Mouse (Mus musculus) heart, postnatal 0 days (tissue): ENCODE measurements around the gene Shox2. TPM values are rescaled to one million over a fixed set of nuclear protein-coding genes. Genes with fewer than 3 reads are reported as not detected.

Experiments
- ATAC-seq: fragments of 200-750 bp; cut with Nextera tagmentation; 2 replicates; pipeline ENCODE4 v1.8.0; 2017; ENCODE audit warnings: low read depth, moderate number of reproducible peaks, moderate library complexity; ENCODE audit not compliant: insufficient read depth
- DNase-seq: peaks from one replicate; pipeline ENCODE4 v3.0.0-alpha.2; 2016; ENCODE audit warnings: low spot score
- H3K27ac ChIP-seq: fragments of 300-500 bp; sonication (generic); 2 replicates; pipeline ENCODE4 v1.5.1; 2014; ENCODE audit warnings: low read depth, mild to moderate bottlenecking
- H3K27me3 ChIP-seq: fragments of 300-500 bp; sonication (generic); 2 replicates; pipeline ENCODE4 v1.6.1; 2014; ENCODE audit warnings: low read length, mixed read lengths; ENCODE audit not compliant: control insufficient read depth, insufficient read depth
- H3K36me3 ChIP-seq: fragments of 300-500 bp; sonication (generic); replicated peaks from 2 replicates; pipeline ENCODE4 v1.6.1; 2014; ENCODE audit warnings: low read length, mixed read lengths; ENCODE audit not compliant: control insufficient read depth, insufficient read depth
- H3K4me1 ChIP-seq: fragments of 300-500 bp; sonication (generic); 2 replicates; pipeline ENCODE4 v1.6.1; 2014; ENCODE audit warnings: antibody characterized with exemption; ENCODE audit not compliant: control insufficient read depth, insufficient read depth
- H3K4me2 ChIP-seq: fragments of 300-500 bp; sonication (generic); 2 replicates; pipeline ENCODE4 v1.6.1; 2014; ENCODE audit warnings: low read depth, mild to moderate bottlenecking, low read length, moderate library complexity
- H3K4me3 ChIP-seq: fragments of 300-500 bp; sonication (generic); 2 replicates; pipeline ENCODE4 v1.5.1; 2014; ENCODE audit warnings: low read depth, low read length
- H3K9ac ChIP-seq: fragments of 300-500 bp; sonication (generic); replicated peaks from 2 replicates; pipeline ENCODE4 v1.6.1; 2014; ENCODE audit warnings: low read depth, low read length, mixed read lengths
- H3K9me3 ChIP-seq: fragments of 300-500 bp; sonication (generic); replicated peaks from 2 replicates; pipeline ENCODE4 v1.6.1; 2016; ENCODE audit warnings: low read length; ENCODE audit not compliant: control insufficient read depth
- CTCF ChIP-seq: IDR thresholded peaks from 2 replicates; pipeline ENCODE4 v1.5.1; 2016; ENCODE audit warnings: antibody characterized with exemption, control low read depth, low read depth
- EP300 ChIP-seq: IDR thresholded peaks from 2 replicates; pipeline ENCODE4 v1.6.1; 2016; ENCODE audit warnings: antibody characterized with exemption, low read depth
- WGBS: fragments of 180-500 bp; shearing (Covaris S2); extraction: QIAGEN DNeasy Blood & Tissue Kit; methylation state at CpG from one replicate; pipeline ENCODE4 v1.1.7; 2014; 5-methylcytosine and 5-hydroxymethylcytosine counted together
- polyA plus RNA-seq: library from polyadenylated mRNA; unstranded; fragments of >200 nt; fragmentation: Nextera tagmentation; extraction: Ambion mirVana; gene quantifications from 2 replicates; pipeline ENCODE4 v1.2.1, GENCODE M21; 2015
- total RNA-seq: library from RNA; depleted of rRNA; stranded (reverse); fragments of >200 nt; gene quantifications from 2 replicates; pipeline ENCODE4 v1.2.3, GENCODE M21; 2014; ENCODE audit warnings: low replicate concordance

Shox2 gene
- total and polyA plus RNA-seq, 2 experiments from 2014 or later: 0.11 to 2.3 TPM

- H3K36me3 ChIP-seq: no peaks in the 10 kb centered on the region
- no peak overlapping the region for H3K9ac ChIP-seq
- no peaks in the 10 kb centered on the region for H3K9me3 ChIP-seq
- TF ChIP-seq CTCF (no peak), EP300 (no peak)
- peak overlapping the region; percentile 48 for H3K4me2 ChIP-seq
- ATAC-seq (no peak), DNase-seq (no peak)
- peak overlapping the region; percentile 37 for H3K4me3 ChIP-seq
- 3% methylated on average over 45 of the region's 45 CpGs for WGBS
- H3K4me1 ChIP-seq: peaks cover 13% of the 10 kb centered on the region; the same call in 1 of the 2 replicates
- peaks cover 94% of the 10 kb centered on the region for H3K27me3 ChIP-seq
- H3K27ac ChIP-seq: no peak overlapping the region
Observed at GRCm38 (mm10) chr3:66978457-66979381, 2.9 kb downstream of the Shox2 start.

GRCm38 (mm10) chr3:66977811-66978456 lies 3.6 kb downstream of the Shox2 start:
- no peaks in the 10 kb centered on the region for H3K36me3 ChIP-seq
- H3K4me1 ChIP-seq: peaks cover 17% of the 10 kb centered on the region; the same call in 1 of the 2 replicates
- TF ChIP-seq CTCF: no peak
- TF ChIP-seq EP300: no peak
- H3K27me3 ChIP-seq: peaks cover 97% of the 10 kb centered on the region
- H3K4me2 ChIP-seq: no peak overlapping the region
- no peak overlapping the region for H3K4me3 ChIP-seq
- DNase-seq (no peak), ATAC-seq (no peak)
- no peak overlapping the region for H3K27ac ChIP-seq
- WGBS: 9% methylated on average over 25 of the region's 25 CpGs
- no peaks in the 10 kb centered on the region for H3K9me3 ChIP-seq
- no peak overlapping the region for H3K9ac ChIP-seq

- DNase-seq (no peak), ATAC-seq (no peak)
- TF ChIP-seq EP300 (no peak), CTCF (no peak)
- H3K4me3 ChIP-seq: no peak overlapping the region
- H3K27me3 ChIP-seq: peaks cover 95% of the 10 kb centered on the region
- no peaks in the 10 kb centered on the region for H3K9me3 ChIP-seq
- no peak overlapping the region for H3K27ac ChIP-seq
- H3K4me1 ChIP-seq: peaks cover 17% of the 10 kb centered on the region; the same call in 1 of the 2 replicates
- no peak overlapping the region for H3K4me2 ChIP-seq
- 16% methylated on average over 13 of the region's 13 CpGs for WGBS
- no peaks in the 10 kb centered on the region for H3K36me3 ChIP-seq
- no peak overlapping the region for H3K9ac ChIP-seq
Observed at GRCm38 (mm10) chr3:66976889-66977615, 4.5 kb downstream of the Shox2 start.

GRCm38 (mm10) chr3:66974501-66974900 lies 7.1 kb downstream of the Shox2 start:
- no peak for TF ChIP-seq CTCF
- TF ChIP-seq EP300: no peak
- ATAC-seq (no peak), DNase-seq (no peak)
- 18% methylated on average over 3 of the region's 3 CpGs for WGBS
- no peak overlapping the region for H3K4me2 ChIP-seq
- no peak overlapping the region for H3K9ac ChIP-seq
- H3K36me3 ChIP-seq: no peaks in the 10 kb centered on the region
- H3K9me3 ChIP-seq: no peaks in the 10 kb centered on the region
- H3K4me3 ChIP-seq: no peak overlapping the region
- H3K27ac ChIP-seq: no peak overlapping the region
- peaks cover 95% of the 10 kb centered on the region for H3K27me3 ChIP-seq
- peaks cover 11% of the 10 kb centered on the region; the same call in 1 of the 2 replicates for H3K4me1 ChIP-seq

- no peaks in the 10 kb centered on the region for H3K9me3 ChIP-seq
- H3K4me2 ChIP-seq: peak overlapping the region; percentile 59
- ATAC-seq (no peak; the same call in 1 of the 2 replicates), DNase-seq (no peak)
- H3K27me3 ChIP-seq: peaks cover 89% of the 10 kb centered on the region
- WGBS: 3% methylated on average over 58 of the region's 59 CpGs
- peak overlapping the region; percentile 48 for H3K4me3 ChIP-seq
- H3K4me1 ChIP-seq: peaks cover 4% of the 10 kb centered on the region; the same call in 1 of the 2 replicates
- H3K9ac ChIP-seq: no peak overlapping the region
- H3K36me3 ChIP-seq: no peaks in the 10 kb centered on the region
- no peak overlapping the region for H3K27ac ChIP-seq
- TF ChIP-seq EP300 (no peak), CTCF (no peak)
Observed at GRCm38 (mm10) chr3:66973391-66973943, 8.1 kb downstream of the Shox2 start.
